Mouse (Mus musculus) E14TG2a.4 (cell line): ENCODE results near the gene Dnal1.
"Not testable (repeated sequence)": the region's sequence is repeated elsewhere in the genome, so short reads cannot be mapped to it uniquely, and the experiment has no call there.

Experiments used
- CTCF ChIP-seq: conservative IDR thresholded peaks from 2 replicates; pipeline ENCODE4 v1.5.1; 2014; ENCODE audit warnings: low read length
- NANOG ChIP-seq: IDR thresholded peaks from 2 replicates; pipeline ENCODE4 v1.6.1; 2014; ENCODE audit warnings: borderline replicate concordance, low read length, mixed read lengths
- POU5F1 ChIP-seq: IDR thresholded peaks from 2 replicates; pipeline ENCODE4 v1.6.1; 2014; ENCODE audit warnings: low read length, borderline replicate concordance

DNA sequence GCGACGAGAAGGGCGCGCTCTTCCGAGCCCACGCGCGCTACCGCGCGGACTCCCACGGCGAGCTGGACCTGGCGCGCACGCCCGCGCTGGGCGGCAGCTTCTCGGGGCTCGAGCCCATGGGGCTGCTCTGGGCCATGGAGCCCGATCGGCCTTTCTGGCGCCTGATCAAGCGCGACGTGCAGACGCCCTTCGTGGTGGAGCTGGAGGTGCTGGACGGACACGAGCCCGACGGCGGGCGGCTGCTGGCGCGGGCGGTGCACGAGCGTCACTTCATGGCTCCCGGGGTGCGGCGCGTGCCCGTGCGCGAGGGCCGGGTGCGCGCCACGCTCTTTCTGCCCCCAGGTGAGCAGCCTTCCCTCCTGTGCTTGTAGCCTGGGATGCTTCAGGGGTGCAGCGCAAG lies 44.6 kb upstream of the Dnal1 start:
- not testable (repeated sequence) for TF ChIP-seq CTCF, NANOG, POU5F1
